Mouse (Mus musculus) brain, embryonic 14.5 days (tissue): ENCODE measurements around the gene Crim1.

Experiments
- CTCF ChIP-seq: fragments of 200-500 bp; IDR thresholded peaks from 2 replicates; pipeline ENCODE4 v1.5.1; 2012; ENCODE audit warnings: inconsistent platforms, mild to moderate bottlenecking, moderate library complexity, borderline replicate concordance; ENCODE audit not compliant: insufficient read depth, insufficient read length; ENCODE audit errors: extremely low read depth
- POLR2A ChIP-seq: fragments of 200-500 bp; IDR thresholded peaks from 2 replicates; pipeline ENCODE4 v1.6.1; 2012; ENCODE audit warnings: mild to moderate bottlenecking, inconsistent platforms, borderline replicate concordance; ENCODE audit not compliant: poor library complexity, insufficient read depth, insufficient read length, severe bottlenecking; ENCODE audit errors: extremely low read depth

DNA sequence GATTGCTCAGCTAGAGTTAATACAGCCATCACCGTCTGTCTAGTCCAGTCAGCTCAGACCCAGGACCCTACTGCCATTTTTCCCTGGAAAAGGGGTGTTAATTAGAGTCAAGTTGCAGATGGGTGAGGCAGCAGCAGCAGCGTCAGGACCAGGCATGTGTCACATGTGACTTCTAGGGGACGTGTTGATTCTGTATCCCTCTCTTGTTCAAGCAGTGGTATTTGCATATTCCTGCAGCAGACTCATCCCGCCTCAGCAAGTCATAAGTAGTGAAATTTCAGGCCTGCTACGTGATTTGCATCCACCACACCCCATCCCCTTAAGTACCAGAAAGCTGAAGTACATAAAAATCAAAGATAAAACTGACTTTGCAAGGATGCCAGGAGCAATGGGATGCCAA, 113.6 kb downstream of the Crim1 start:
- no peak for TF ChIP-seq CTCF
- no peak for TF ChIP-seq POLR2A
